Mouse (Mus musculus): ENCODE data around the gene Fbxo10.
"Not testable (repeated sequence)": the region's sequence is repeated elsewhere in the genome, so short reads cannot be mapped to it uniquely, and the experiment has no call there.

The Fbxo10 gene

GRCm38 (mm10) chr4:44998071-44998470 is 86.3 kb downstream of the Fbxo10 start:
- DNase-seq: peak in 1 of 2 experiments; percentile 55

GRCm38 (mm10) chr4:44994776-44995175 is 89.6 kb downstream of the Fbxo10 start:
- no peak for DNase-seq

GRCm38 (mm10) chr4:44993847-44994246 is 90.6 kb downstream of the Fbxo10 start:
- no peak for DNase-seq

GRCm38 (mm10) chr4:44993179-44993578 is 91.2 kb downstream of the Fbxo10 start:
- not testable (repeated sequence) for DNase-seq

- not testable (repeated sequence) for DNase-seq
These were observed 92.1 kb downstream of the Fbxo10 start for GRCm38 (mm10) chr4:44992330-44992729.

- no peak for DNase-seq
These were observed 93.8 kb downstream of the Fbxo10 start for GRCm38 (mm10) chr4:44990560-44990959.

All from cerebellum, postnatal 14 days (tissue).